In genomic region chr9:114956945-114957344, GRCm38 (mm10) we compare ENCODE assay signal across 9 mouse cellular contexts. TPM values are rescaled to one million over a fixed set of nuclear protein-coding genes. Genes with fewer than 3 reads are reported as not detected.
DNase-seq lines count a peak whose midpoint lies in the region; ATAC-seq and TF ChIP-seq lines count a peak whose summit lies in the region.
"Had no signal": no experiment of that assay in that cellular context is flagged by ENCODE, and none has a peak within 500 bp of the region (broad histone marks: within the 10 kb centered on the region; RNA-seq: fewer than 3 reads in every experiment).

No protein-coding gene starts in this region.

- no peak overlapping the region for H3K27ac ChIP-seq in neural tube, embryonic 15.5 days (replicated peaks)
- no peak overlapping the region for H3K27ac ChIP-seq in embryonic facial prominence, embryonic 11.5 days (replicated peaks; ENCODE audit: low read depth, low read length)
- H3K27ac ChIP-seq in kidney, postnatal 0 days: no peak overlapping the region
- H3K27ac ChIP-seq: midbrain, embryonic 12.5 days had no signal

- no peaks in the 10 kb centered on the region for H3K9me3 ChIP-seq in neural tube, embryonic 15.5 days (replicated peaks)
- H3K9me3 ChIP-seq in embryonic facial prominence, embryonic 11.5 days (replicated peaks; ENCODE audit: control insufficient read depth, low read length): no peaks in the 10 kb centered on the region
- H3K9me3 ChIP-seq in kidney, postnatal 0 days (replicated peaks; ENCODE audit: low read length): no peaks in the 10 kb centered on the region
- H3K9me3 ChIP-seq: midbrain, embryonic 12.5 days had no signal

- H3K9ac ChIP-seq in neural tube, embryonic 15.5 days (replicated peaks): no peak overlapping the region
- H3K9ac ChIP-seq in embryonic facial prominence, embryonic 11.5 days (replicated peaks; ENCODE audit: low read length): no peak overlapping the region
- H3K9ac ChIP-seq in kidney, postnatal 0 days (ENCODE audit: low read depth, low read length): no peak overlapping the region
- H3K9ac ChIP-seq: midbrain, embryonic 12.5 days had no signal

- WGBS in neural tube, embryonic 15.5 days: 43% methylated on average over 5 of the region's 5 CpGs
- 39% methylated on average over 5 of the region's 5 CpGs for WGBS in embryonic facial prominence, embryonic 11.5 days
- WGBS in kidney, postnatal 0 days: 39% methylated on average over 5 of the region's 5 CpGs

- ATAC-seq in neural tube, embryonic 15.5 days (ENCODE audit: low FRiP score): no peak
- no peak for ATAC-seq in embryonic facial prominence, embryonic 11.5 days (replicated peaks; ENCODE audit: insufficient number of reproducible peaks, low FRiP score, low TSS enrichment, low read depth)
- peak; percentile 52; the same call in 1 of the 2 replicates for ATAC-seq in kidney, postnatal 0 days (replicated peaks; ENCODE audit: low FRiP score, low read depth)

- H3K4me2 ChIP-seq in neural tube, embryonic 15.5 days: no peak overlapping the region
- H3K4me2 ChIP-seq in embryonic facial prominence, embryonic 11.5 days (ENCODE audit: low read depth, low read length): no peak overlapping the region
- H3K4me2 ChIP-seq in kidney, postnatal 0 days (ENCODE audit: low read length): no peak overlapping the region
- H3K4me2 ChIP-seq: midbrain, embryonic 12.5 days had no signal

- no peaks in the 10 kb centered on the region for H3K4me1 ChIP-seq in neural tube, embryonic 15.5 days
- no peaks in the 10 kb centered on the region for H3K4me1 ChIP-seq in embryonic facial prominence, embryonic 11.5 days (ENCODE audit: control insufficient read depth, insufficient read depth, low read length)
- no peaks in the 10 kb centered on the region for H3K4me1 ChIP-seq in kidney, postnatal 0 days (replicated peaks; ENCODE audit: insufficient read depth, low read length)
- H3K4me1 ChIP-seq: midbrain, embryonic 12.5 days had no signal

- H3K27me3 ChIP-seq in neural tube, embryonic 15.5 days (replicated peaks): no peaks in the 10 kb centered on the region
- no peaks in the 10 kb centered on the region for H3K27me3 ChIP-seq in embryonic facial prominence, embryonic 11.5 days (ENCODE audit: control insufficient read depth, insufficient read depth, low read length)
- H3K27me3 ChIP-seq in kidney, postnatal 0 days (ENCODE audit: insufficient read depth, low read length): no peaks in the 10 kb centered on the region
- H3K27me3 ChIP-seq in splenic B cell, adult 2 months (ENCODE audit: control insufficient read depth, insufficient read depth, low read length, poor library complexity, severe bottlenecking): no peaks in the 10 kb centered on the region
- H3K27me3 ChIP-seq: midbrain, embryonic 12.5 days had no signal

- peak; percentile 48 for DNase-seq in adrenal gland, postnatal 14 days
- DNase-seq in adrenal gland, adult 8-10 months: no peak
- DNase-seq in neural tube, embryonic 10.5 days (ENCODE audit: extremely low spot score, low spot score): peak; percentile 27
- DNase-seq in embryonic facial prominence, embryonic 11.5 days (ENCODE audit: low spot score): peak; percentile 80
- peak; percentile 82 for DNase-seq in kidney, postnatal 0 days (ENCODE audit: low spot score)
- DNase-seq in splenic B cell, adult 2 months (ENCODE audit: low read depth, low spot score): peak; percentile 67
- DNase-seq in right cerebral cortex, adult 2 months (ENCODE audit: low spot score in 2 of 2): no peak

- no peaks in the 10 kb centered on the region for H3K36me3 ChIP-seq in neural tube, embryonic 15.5 days
- H3K36me3 ChIP-seq in embryonic facial prominence, embryonic 11.5 days (replicated peaks; ENCODE audit: control insufficient read depth, insufficient read depth, low read depth, low read length): no peaks in the 10 kb centered on the region
- H3K36me3 ChIP-seq in kidney, postnatal 0 days (ENCODE audit: insufficient read depth, low read length): no peaks in the 10 kb centered on the region
- no peaks in the 10 kb centered on the region for H3K36me3 ChIP-seq in splenic B cell, adult 2 months (ENCODE audit: control insufficient read depth, insufficient read depth, low read length, poor library complexity, severe bottlenecking)
- H3K36me3 ChIP-seq: midbrain, embryonic 12.5 days had no signal

- TF ChIP-seq CTCF in kidney, postnatal 0 days (IDR thresholded peaks at IDR 0.05; ENCODE audit: low read depth): peak; percentile 76

- H3K4me3 ChIP-seq in neural tube, embryonic 15.5 days (replicated peaks): no peak overlapping the region
- H3K4me3 ChIP-seq in embryonic facial prominence, embryonic 11.5 days (ENCODE audit: low read depth, low read length): no peak overlapping the region
- no peak overlapping the region for H3K4me3 ChIP-seq in kidney, postnatal 0 days (replicated peaks; ENCODE audit: low read depth, low read length)
- H3K4me3 ChIP-seq: midbrain, embryonic 12.5 days had no signal

RNA-seq across cellular contexts. Expression of gene Osbpl10, which starts 21.4 kb away (rescaled TPM):
- 6.8 and 8.6 TPM in 2 replicates for total RNA-seq in adrenal gland, postnatal 14 days (2021)
- total RNA-seq in adrenal gland, adult 8-10 months (2022): 10 to 100 TPM in 1 of 4 experiments, 1 to 10 TPM in 3; 4.8 to 11.5 (median 8.3) TPM
- polyA plus RNA-seq in neural tube, embryonic 15.5 days (2015; fragmentation: Nextera tagmentation; extraction: Ambion mirVana): 3.1 and 8.1 TPM in 2 replicates
- 0.90 and 0.92 TPM in 2 replicates for polyA plus RNA-seq in embryonic facial prominence, embryonic 11.5 days (2014; fragmentation: Nextera tagmentation; extraction: Ambion mirVana)
- polyA plus RNA-seq in kidney, postnatal 0 days (2015; fragmentation: Nextera tagmentation; extraction: Ambion mirVana): 2.3 and 2.8 TPM in 2 replicates

RNA-seq across cellular contexts. Expression of gene Gpd1l, which starts 23.2 kb away (rescaled TPM):
- total RNA-seq in adrenal gland, postnatal 14 days (2021): 27.2 and 28.3 TPM in 2 replicates
- total RNA-seq in adrenal gland, adult 8-10 months (2022): 10 to 100 TPM; 30.8 to 40.4 (median 33.2) TPM
- 39.8 and 40.8 TPM in 2 replicates for polyA plus RNA-seq in neural tube, embryonic 15.5 days (2015; fragmentation: Nextera tagmentation; extraction: Ambion mirVana)
- 7.6 and 10.0 TPM in 2 replicates for polyA plus RNA-seq in embryonic facial prominence, embryonic 11.5 days (2014; fragmentation: Nextera tagmentation; extraction: Ambion mirVana)
- polyA plus RNA-seq in kidney, postnatal 0 days (2015; fragmentation: Nextera tagmentation; extraction: Ambion mirVana): 17.2 and 18.1 TPM in 2 replicates

RNA-seq across cellular contexts. Expression of gene Rps27rt, which starts 25.6 kb away (rescaled TPM):
- total RNA-seq in adrenal gland, postnatal 14 days (2021): 51.1 and 57.4 TPM in 2 replicates
- 100 to 1,000 TPM in 1 of 4 experiments, 10 to 100 TPM in 3; 52.0 to 101 (median 75.4) TPM for total RNA-seq in adrenal gland, adult 8-10 months (2022)
- 186 and 258 TPM in 2 replicates for polyA plus RNA-seq in neural tube, embryonic 15.5 days (2015; fragmentation: Nextera tagmentation; extraction: Ambion mirVana)
- 380 and 405 TPM in 2 replicates for polyA plus RNA-seq in embryonic facial prominence, embryonic 11.5 days (2014; fragmentation: Nextera tagmentation; extraction: Ambion mirVana)
- 792 and 845 TPM in 2 replicates for polyA plus RNA-seq in kidney, postnatal 0 days (2015; fragmentation: Nextera tagmentation; extraction: Ambion mirVana)

Comparison
In these comparisons a context has a peak if more than half of its experiments do, and no peak if none do; other contexts are left out.
1. DNase-seq: peak in adrenal gland, postnatal 14 days (single experiment), neural tube, embryonic 10.5 days (single experiment), embryonic facial prominence, embryonic 11.5 days (single experiment), kidney, postnatal 0 days (single experiment) and splenic B cell, adult 2 months (single experiment); none in adrenal gland, adult 8-10 months (single experiment) and right cerebral cortex, adult 2 months (0 of 2).